Mouse (Mus musculus) adrenal gland, adult 18-20 months (tissue): ENCODE data around the gene Zfp422. TPM values are rescaled to one million over a fixed set of nuclear protein-coding genes. Genes with fewer than 3 reads are reported as not detected.
A peak's percentile ranks its signal among the peaks of the same experiment; 100 is the strongest.
"Not testable (repeated sequence)": the region's sequence is repeated elsewhere in the genome, so short reads cannot be mapped to it uniquely, and the experiment has no call there.

ENCODE experiments used
- DNase-seq, 2 experiments: peaks; one replicate each; pipeline ENCODE4 v3.0.0; 2021 to 2022; ENCODE audit warnings: low spot score in 2 of 2
- total RNA-seq, 2 experiments: library from RNA; stranded (reverse); gene quantifications; 1 replicate in 1 of 2; 2 replicates in 1 of 2; pipeline ENCODE4 v1.2.3; 2021

Zfp422 gene
- total RNA-seq, 2 experiments from 2014 or later = 14.5 to 21.8 TPM

GRCm38 (mm10) chr6:116651437-116652118 lies 22.8 kb upstream of the Zfp422 start:
- peak in 1 of 2 experiments; percentile 41 for DNase-seq

- DNase-seq = peak; percentile 26 to 45
Measured at GRCm38 (mm10) chr6:116650406-116650805, 21.6 kb upstream of the Zfp422 start, which contains the start of gene Depp1. Depp1 (plus strand) TSS chr6:116650609.

- DNase-seq = no peak
Measured at GRCm38 (mm10) chr6:116649811-116650210, 21.0 kb upstream of the Zfp422 start.

- no peak for DNase-seq
Measured at GRCm38 (mm10) chr6:116647763-116648162, 19.0 kb upstream of the Zfp422 start.

GRCm38 (mm10) chr6:116644335-116644734 lies 15.5 kb upstream of the Zfp422 start:
- no peak for DNase-seq

GRCm38 (mm10) chr6:116643881-116644280 lies 15.1 kb upstream of the Zfp422 start:
- DNase-seq = no peak

GRCm38 (mm10) chr6:116642942-116643341 lies 14.1 kb upstream of the Zfp422 start:
- no peak for DNase-seq

- DNase-seq = no peak
Measured at GRCm38 (mm10) chr6:116639663-116640062, 10.9 kb upstream of the Zfp422 start.

- DNase-seq = no peak
Measured at GRCm38 (mm10) chr6:116638871-116639270, 10.1 kb upstream of the Zfp422 start.

GRCm38 (mm10) chr6:116637496-116637895 lies 8.7 kb upstream of the Zfp422 start:
- DNase-seq = no peak

GRCm38 (mm10) chr6:116636581-116637235 lies 7.9 kb upstream of the Zfp422 start:
- DNase-seq = no peak

GRCm38 (mm10) chr6:116635251-116636180 lies 6.7 kb upstream of the Zfp422 start:
- peak; percentile 23 to 50 for DNase-seq

- DNase-seq = no peak
Measured at GRCm38 (mm10) chr6:116633741-116634695, 5.2 kb upstream of the Zfp422 start.

GRCm38 (mm10) chr6:116632129-116632528 lies 3.3 kb upstream of the Zfp422 start:
- peak; percentile 79 for DNase-seq

GRCm38 (mm10) chr6:116629766-116630165 lies 967 bp upstream of the Zfp422 start:
- DNase-seq = no peak

- no peak for DNase-seq
Measured at GRCm38 (mm10) chr6:116628095-116628494, 704 bp downstream of the Zfp422 start.

- not testable (repeated sequence) for DNase-seq
Measured at GRCm38 (mm10) chr6:116626417-116626816, 2.4 kb downstream of the Zfp422 start.

- DNase-seq = no peak
Measured at GRCm38 (mm10) chr6:116621318-116622023, 7.3 kb downstream of the Zfp422 start.

- DNase-seq = no peak
Measured at GRCm38 (mm10) chr6:116618073-116618472, 10.7 kb downstream of the Zfp422 start.

GRCm38 (mm10) chr6:116615719-116616118 lies 13.1 kb downstream of the Zfp422 start:
- DNase-seq = no peak
